21 mouse cellular contexts compared by ENCODE assay signal in the genomic region with DNA sequence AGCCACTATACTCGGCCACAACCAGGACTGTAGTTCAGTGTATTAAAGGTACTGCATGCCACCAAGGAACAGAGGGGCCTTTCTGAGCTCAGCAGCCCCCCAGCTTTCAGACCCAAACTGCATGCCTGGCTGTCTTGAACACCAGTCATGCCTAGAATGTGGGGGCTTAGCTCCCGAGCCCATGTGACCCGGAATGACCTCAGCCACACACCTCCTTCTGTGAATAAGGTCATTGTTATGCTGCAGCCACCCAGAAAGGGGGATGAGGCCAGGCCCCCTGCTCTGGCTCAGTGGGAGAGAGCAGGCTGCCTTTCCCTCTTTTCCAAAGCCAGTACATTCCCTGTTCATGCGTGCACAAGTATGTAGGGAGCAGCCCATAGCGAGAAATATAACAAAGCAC. TPM values are rescaled to one million over a fixed set of nuclear protein-coding genes. Genes with fewer than 3 reads are reported as not detected.
DNase-seq lines count a peak whose midpoint lies in the region; ATAC-seq and TF ChIP-seq lines count a peak whose summit lies in the region.
"Had no signal": no experiment of that assay in that cellular context is flagged by ENCODE, and none has a peak within 500 bp of the region (broad histone marks: within the 10 kb centered on the region; RNA-seq: fewer than 3 reads in every experiment).

No protein-coding gene starts in this region.

- H3K9ac ChIP-seq in hindbrain, postnatal 0 days (replicated peaks; ENCODE audit: low read length), result no peak overlapping the region
- H3K9ac ChIP-seq in embryonic facial prominence, embryonic 13.5 days, result 0 out of 2 replicates have a peak overlapping the region, but pooled peaks have one; percentile 40
- H3K9ac ChIP-seq: forebrain, embryonic 15.5 days; hindbrain, embryonic 12.5 days; liver, embryonic 15.5 days; neural tube, embryonic 13.5 days had no signal

- peak overlapping the region; percentile 65 for H3K27ac ChIP-seq in hindbrain, embryonic 10.5 days
- no peak overlapping the region for H3K27ac ChIP-seq in hindbrain, postnatal 0 days
- peak overlapping the region; percentile 48 for H3K27ac ChIP-seq in embryonic facial prominence, embryonic 13.5 days
- H3K27ac ChIP-seq: forebrain, embryonic 15.5 days; gastrocnemius, adult 2 months; hindbrain, embryonic 12.5 days; liver, embryonic 15.5 days; macrophage; neural tube, embryonic 13.5 days had no signal

- TF ChIP-seq CTCF in hindbrain, postnatal 0 days (IDR thresholded peaks at IDR 0.05; ENCODE audit: low read depth), result no peak

- no peaks in the 10 kb centered on the region for H3K36me3 ChIP-seq in hindbrain, embryonic 10.5 days
- no peaks in the 10 kb centered on the region for H3K36me3 ChIP-seq in hindbrain, postnatal 0 days (ENCODE audit: insufficient read depth, low read length)
- no peaks in the 10 kb centered on the region for H3K36me3 ChIP-seq in embryonic facial prominence, embryonic 13.5 days
- H3K36me3 ChIP-seq: forebrain, embryonic 15.5 days; hindbrain, embryonic 12.5 days; liver, embryonic 15.5 days; neural tube, embryonic 13.5 days had no signal

- H3K4me3 ChIP-seq in hindbrain, embryonic 10.5 days, result no peak overlapping the region
- no peak overlapping the region for H3K4me3 ChIP-seq in hindbrain, postnatal 0 days (ENCODE audit: low read length)
- H3K4me3 ChIP-seq in embryonic facial prominence, embryonic 13.5 days, result no peak overlapping the region
- H3K4me3 ChIP-seq: forebrain, embryonic 15.5 days; gastrocnemius, adult 2 months; hindbrain, embryonic 12.5 days; liver, embryonic 15.5 days; neural tube, embryonic 13.5 days had no signal

- H3K27me3 ChIP-seq in hindbrain, embryonic 10.5 days (ENCODE audit: insufficient read depth, poor library complexity, severe bottlenecking), result no peaks in the 10 kb centered on the region; the same call in 1 of the 2 replicates
- no peaks in the 10 kb centered on the region for H3K27me3 ChIP-seq in hindbrain, postnatal 0 days (ENCODE audit: insufficient read depth, low read length)
- no peaks in the 10 kb centered on the region for H3K27me3 ChIP-seq in embryonic facial prominence, embryonic 13.5 days
- H3K27me3 ChIP-seq: forebrain, embryonic 15.5 days; hindbrain, embryonic 12.5 days; liver, embryonic 15.5 days had no signal

- DNase-seq in hindbrain, embryonic 10.5 days (ENCODE audit: low spot score), result no peak
- DNase-seq in hindbrain, postnatal 0 days (ENCODE audit: low spot score), result no peak
- peak; percentile 17 for DNase-seq in NIH3T3 (ENCODE audit: low read depth)
- DNase-seq in mesoderm, embryonic 11.5 days (ENCODE audit: low read depth, low spot score), result peak; percentile 65
- DNase-seq in adrenal gland, adult 2 months, result no peak
- no peak for DNase-seq in thymus, postnatal 25 days
- DNase-seq: adrenal gland, postnatal 10 days; cerebellum, postnatal 10 days; gastrocnemius, adult 2 months; heart, adult 11 months; kidney, postnatal 36 days had no signal

- no peak for ATAC-seq in hindbrain, postnatal 0 days
- ATAC-seq in embryonic facial prominence, embryonic 13.5 days (ENCODE audit: insufficient number of reproducible peaks, insufficient read depth, low FRiP score, low TSS enrichment, low read depth), result no peak
- ATAC-seq: forebrain, embryonic 15.5 days; intestine, postnatal 0 days had no signal

- 28% methylated on average over 5 of the region's 5 CpGs for WGBS in hindbrain, embryonic 10.5 days
- WGBS in hindbrain, postnatal 0 days, result 33% methylated on average over 5 of the region's 5 CpGs
- WGBS in embryonic facial prominence, embryonic 13.5 days, result 24% methylated on average over 5 of the region's 5 CpGs

- H3K4me2 ChIP-seq in hindbrain, postnatal 0 days (ENCODE audit: low read depth, low read length), result no peak overlapping the region
- H3K4me2 ChIP-seq in embryonic facial prominence, embryonic 13.5 days, result no peak overlapping the region
- H3K4me2 ChIP-seq: forebrain, embryonic 15.5 days; hindbrain, embryonic 12.5 days; liver, embryonic 15.5 days; neural tube, embryonic 13.5 days had no signal

- peaks cover 77% of the 10 kb centered on the region for H3K4me1 ChIP-seq in hindbrain, embryonic 10.5 days (replicated peaks)
- H3K4me1 ChIP-seq in hindbrain, postnatal 0 days (ENCODE audit: insufficient read depth, low read length), result peaks cover 22% of the 10 kb centered on the region
- peaks cover 52% of the 10 kb centered on the region for H3K4me1 ChIP-seq in embryonic facial prominence, embryonic 13.5 days
- H3K4me1 ChIP-seq: liver, embryonic 15.5 days had no signal

- H3K9me3 ChIP-seq in hindbrain, embryonic 10.5 days, result no peaks in the 10 kb centered on the region
- H3K9me3 ChIP-seq in hindbrain, postnatal 0 days (ENCODE audit: low read length), result no peaks in the 10 kb centered on the region
- H3K9me3 ChIP-seq in embryonic facial prominence, embryonic 13.5 days, result no peaks in the 10 kb centered on the region
- H3K9me3 ChIP-seq: forebrain, embryonic 15.5 days; hindbrain, embryonic 12.5 days; liver, embryonic 15.5 days; neural tube, embryonic 13.5 days had no signal

RNA-seq across cellular contexts. Expression of a gene that starts 21.0 kb away (rescaled TPM):
- polyA plus RNA-seq in hindbrain, embryonic 10.5 days (2016; fragmentation: Nextera tagmentation; extraction: Ambion mirVana), result 3.4 and 3.5 TPM in 2 replicates
- total RNA-seq in hindbrain, postnatal 0 days (2014; rRNA removed), result 26.7 and 33.7 TPM in 2 replicates
- polyA plus RNA-seq in hindbrain, postnatal 0 days (2015; fragmentation: Nextera tagmentation; extraction: Ambion mirVana), result 8.0 and 9.2 TPM in 2 replicates
- polyA plus RNA-seq in embryonic facial prominence, embryonic 13.5 days (2015; fragmentation: Nextera tagmentation; extraction: Ambion mirVana), result 13.8 and 23.0 TPM in 2 replicates
- total RNA-seq in adrenal gland, adult 2 months (2021), result 10 to 100 TPM; 13.8 to 18.6 TPM
- 30.9 and 34.9 TPM in 2 replicates for polyA plus RNA-seq in adrenal gland, adult 2 months (2012; rRNA removed)

RNA-seq across cellular contexts. Expression of a gene that starts 46.1 kb away (rescaled TPM):
- 0.07 and 0.30 TPM in 2 replicates for polyA plus RNA-seq in hindbrain, embryonic 10.5 days (2016; fragmentation: Nextera tagmentation; extraction: Ambion mirVana)
- total RNA-seq in hindbrain, postnatal 0 days (2014; rRNA removed), result 1.1 and 1.3 TPM in 2 replicates
- polyA plus RNA-seq in hindbrain, postnatal 0 days (2015; fragmentation: Nextera tagmentation; extraction: Ambion mirVana), result 0.48 and 0.63 TPM in 2 replicates
- polyA plus RNA-seq in embryonic facial prominence, embryonic 13.5 days (2015; fragmentation: Nextera tagmentation; extraction: Ambion mirVana), result 0.04 and 0.08 TPM in 2 replicates
- not detected for total RNA-seq in adrenal gland, adult 2 months (2021)
- 0.02 TPM in 1 of 2 replicates, not detected in the other for polyA plus RNA-seq in adrenal gland, adult 2 months (2012; rRNA removed)
- total RNA-seq: gastrocnemius, adult 2 months had no signal
- polyA plus RNA-seq: liver, embryonic 15.5 days; macrophage; small intestine, adult 2 months had no signal

RNA-seq across cellular contexts. Expression of a gene that starts 53.9 kb away (rescaled TPM):
- 0.78 and 1.1 TPM in 2 replicates for polyA plus RNA-seq in hindbrain, embryonic 10.5 days (2016; fragmentation: Nextera tagmentation; extraction: Ambion mirVana)
- 0.05 and 0.83 TPM in 2 replicates for total RNA-seq in hindbrain, postnatal 0 days (2014; rRNA removed)
- polyA plus RNA-seq in hindbrain, postnatal 0 days (2015; fragmentation: Nextera tagmentation; extraction: Ambion mirVana), result 0.11 and 0.16 TPM in 2 replicates
- 1.3 and 1.4 TPM in 2 replicates for polyA plus RNA-seq in embryonic facial prominence, embryonic 13.5 days (2015; fragmentation: Nextera tagmentation; extraction: Ambion mirVana)
- not detected for total RNA-seq in adrenal gland, adult 2 months (2021)
- not detected in 2 replicates for polyA plus RNA-seq in adrenal gland, adult 2 months (2012; rRNA removed)
- total RNA-seq: adrenal gland, postnatal 10 days; gastrocnemius, adult 2 months; layer of hippocampus, postnatal 14 days; left cerebral cortex, postnatal 25 days had no signal
- polyA plus RNA-seq: macrophage; neural tube, embryonic 13.5 days had no signal

Comparison
In these comparisons a context has a peak if more than half of its experiments do, and no peak if none do; other contexts are left out.
1. DNase-seq: peak in NIH3T3 (single experiment) and mesoderm, embryonic 11.5 days (single experiment); none in hindbrain, embryonic 10.5 days (single experiment), hindbrain, postnatal 0 days (single experiment), adrenal gland, adult 2 months (single experiment) and thymus, postnatal 25 days (single experiment).